Mouse (Mus musculus) liver, postnatal 0 days (tissue): ENCODE results near the gene Mylip.

Experiments
- CTCF ChIP-seq: sonication (generic); IDR thresholded peaks from 2 replicates; pipeline ENCODE4 v1.5.1; 2016; ENCODE audit warnings: antibody characterized with exemption, low read depth
- EP300 ChIP-seq: IDR thresholded peaks from 2 replicates; pipeline ENCODE4 v1.6.1; 2016; ENCODE audit warnings: antibody characterized with exemption, low read depth, mild to moderate bottlenecking

DNA sequence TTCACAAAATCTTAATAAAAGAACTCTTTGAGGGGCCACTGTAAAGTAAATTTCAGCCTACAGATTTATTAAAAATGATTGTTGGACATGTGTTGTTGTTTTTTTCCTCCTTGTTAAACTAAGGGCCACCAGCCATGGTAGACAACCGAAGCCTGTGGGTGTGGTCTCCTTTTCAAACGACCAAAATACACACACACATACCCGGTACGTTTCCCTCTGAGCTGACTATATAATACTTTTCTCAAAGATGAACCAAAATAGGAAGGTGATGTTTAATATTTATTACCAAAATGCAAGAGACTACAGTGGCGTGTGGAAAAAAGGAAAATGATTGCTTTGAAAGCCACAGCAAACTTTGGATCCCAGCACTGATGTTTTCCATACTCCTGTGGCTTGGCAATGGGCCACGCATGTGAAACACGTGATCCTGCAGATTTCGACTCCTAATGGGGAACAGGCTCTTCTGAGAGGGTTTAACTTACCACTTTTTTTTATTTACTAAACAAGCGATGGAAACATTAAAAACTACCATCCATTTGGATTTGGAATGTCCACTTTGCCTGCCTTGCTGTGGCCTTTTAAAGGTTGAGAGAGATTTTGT lies 2.4 kb downstream of the Mylip start:
- TF ChIP-seq CTCF (no peak), EP300 (no peak; the same call in 1 of the 2 replicates)
